Mouse (Mus musculus): ENCODE measurements around the gene Bud23.

DNA sequence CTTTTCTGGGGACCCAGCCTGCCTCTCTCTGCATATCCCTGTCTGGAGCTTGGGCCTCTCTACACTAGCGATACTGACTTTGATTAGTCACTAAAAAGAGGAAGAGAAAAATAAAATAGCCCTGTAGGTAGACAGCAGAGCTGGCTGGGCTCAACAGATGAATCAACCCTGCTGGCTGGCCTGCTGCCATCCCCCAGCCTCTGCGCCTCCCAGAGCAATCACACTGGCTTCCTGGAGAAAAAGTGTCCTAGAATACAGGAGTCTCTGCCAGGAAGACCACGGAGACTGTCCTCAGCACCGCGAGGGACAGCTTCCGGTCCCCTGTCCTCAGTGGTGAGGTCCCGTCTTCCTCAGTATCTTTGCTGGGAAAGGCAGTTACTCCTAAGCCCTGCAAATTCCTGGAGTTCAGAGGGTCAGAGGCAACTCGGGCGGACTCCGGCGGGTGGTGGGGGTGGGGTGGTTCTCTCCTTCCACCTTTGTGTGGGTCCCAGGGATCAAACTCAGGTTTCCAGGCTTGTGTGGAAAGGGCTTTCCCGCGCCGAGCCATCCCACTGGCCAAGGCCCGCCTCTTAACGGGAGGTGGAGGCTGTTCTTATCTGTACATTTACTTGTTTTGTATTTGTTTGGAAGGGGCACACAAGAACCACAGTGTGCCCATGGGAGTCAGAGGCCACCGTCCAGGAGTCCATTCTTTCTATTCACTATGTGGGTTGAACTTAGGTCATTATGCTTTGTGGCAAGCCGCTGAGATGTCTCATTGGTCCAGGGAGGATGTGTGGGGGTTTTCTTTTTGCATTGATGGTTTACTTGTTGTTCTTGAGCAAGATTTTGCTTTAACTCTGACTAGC, 35.5 kb downstream of the Bud23 start:
- no peak for TF ChIP-seq ZC3H11A (IDR thresholded peaks at IDR 0.05; ENCODE audit: borderline replicate concordance, low read depth, low read length)
- TF ChIP-seq CHD2 (IDR thresholded peaks at IDR 0.05; ENCODE audit: low read depth, low read length) = no peak
- TF ChIP-seq ZNF384 (IDR thresholded peaks at IDR 0.05; ENCODE audit: low read depth, low read length) = no peak
- no peak for TF ChIP-seq MAFK (IDR thresholded peaks at IDR 0.05; ENCODE audit: insufficient read depth, low read depth, low read length)
- no peak for TF ChIP-seq HCFC1 (IDR thresholded peaks at IDR 0.05; ENCODE audit: borderline replicate concordance, insufficient read depth, low read length)

Data from ES-E14 (cell line).